Mouse (Mus musculus) kidney, postnatal 10 days (tissue): ENCODE results near the gene Irf3.

Experiments
- DNase-seq: peaks from one replicate; pipeline ENCODE4 v3.0.0; 2021; ENCODE audit warnings: mixed read lengths

Irf3 gene

GRCm38 (mm10) chr7:45008411-45008810, 11.0 kb downstream of the Irf3 start:
- DNase-seq, result no peak

DNA sequence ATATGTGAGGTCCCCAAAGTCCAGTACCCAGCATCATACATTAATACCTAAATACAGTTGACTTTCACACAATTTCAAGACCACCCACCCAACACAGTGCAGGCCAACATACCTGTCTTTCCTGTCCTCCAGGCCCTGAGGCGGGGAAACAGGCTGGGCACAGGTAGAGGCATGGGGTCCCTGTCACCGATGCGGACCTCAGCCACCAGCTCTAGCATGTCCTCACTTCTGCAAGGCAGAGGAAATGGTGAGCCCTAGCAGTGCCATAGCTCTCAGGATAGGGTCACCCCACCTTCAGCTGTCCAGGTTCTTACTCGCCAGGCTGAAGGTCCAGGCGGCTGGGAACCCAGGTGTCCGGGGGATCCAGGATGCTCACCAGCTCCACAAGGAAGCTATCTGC, 14.6 kb downstream of the Irf3 start:
- DNase-seq, result no peak

GRCm38 (mm10) chr7:45012824-45013223, 15.4 kb downstream of the Irf3 start:
- no peak for DNase-seq

DNA sequence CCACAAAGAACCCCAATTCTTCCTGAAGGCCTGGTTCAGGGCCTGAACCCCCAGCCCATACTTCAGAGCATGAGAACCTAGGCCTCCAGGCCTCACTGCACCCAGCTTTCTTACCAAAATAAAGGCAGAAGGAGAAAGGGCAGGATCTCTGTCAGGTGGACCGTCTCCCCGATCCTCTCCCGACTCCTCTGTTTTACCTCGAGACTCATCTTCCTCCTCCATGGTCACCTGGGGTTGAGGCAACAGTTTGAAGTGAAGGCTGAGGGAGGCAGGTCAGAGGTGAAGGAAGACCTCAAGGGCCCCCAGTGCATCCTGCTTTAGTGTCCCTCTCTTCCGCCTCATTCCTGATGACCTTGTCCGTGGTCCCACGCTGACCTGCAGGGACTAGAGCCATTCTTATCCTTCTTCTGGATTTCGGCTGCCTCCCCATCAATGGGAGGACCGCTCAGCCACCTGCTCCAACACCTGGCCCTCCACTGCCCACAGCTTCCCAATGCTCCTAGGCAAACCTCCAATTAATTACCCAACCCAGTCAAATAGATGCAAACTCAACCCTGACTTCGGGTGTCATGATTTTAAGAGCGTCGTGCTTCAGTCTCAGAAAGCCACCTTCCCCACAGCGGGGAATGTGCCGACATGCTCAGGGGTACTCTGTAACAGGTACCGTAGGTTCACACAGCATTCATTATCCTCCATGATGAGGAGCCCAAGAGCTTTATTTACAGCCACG, 16.1 kb downstream of the Irf3 start:
- DNase-seq, result no peak

- no peak for DNase-seq
Measured at GRCm38 (mm10) chr7:45014096-45014451, 16.6 kb downstream of the Irf3 start.

- DNase-seq, result no peak
Measured at GRCm38 (mm10) chr7:45015344-45015956, 18.0 kb downstream of the Irf3 start.

GRCm38 (mm10) chr7:45015957-45016612, 18.6 kb downstream of the Irf3 start, which contains the start of gene Scaf1:
TSS of gene Scaf1 (minus strand) at chr7:45016363.
- peak; percentile 100 for DNase-seq

GRCm38 (mm10) chr7:45016761-45017160, 19.3 kb downstream of the Irf3 start:
- no peak for DNase-seq

DNA sequence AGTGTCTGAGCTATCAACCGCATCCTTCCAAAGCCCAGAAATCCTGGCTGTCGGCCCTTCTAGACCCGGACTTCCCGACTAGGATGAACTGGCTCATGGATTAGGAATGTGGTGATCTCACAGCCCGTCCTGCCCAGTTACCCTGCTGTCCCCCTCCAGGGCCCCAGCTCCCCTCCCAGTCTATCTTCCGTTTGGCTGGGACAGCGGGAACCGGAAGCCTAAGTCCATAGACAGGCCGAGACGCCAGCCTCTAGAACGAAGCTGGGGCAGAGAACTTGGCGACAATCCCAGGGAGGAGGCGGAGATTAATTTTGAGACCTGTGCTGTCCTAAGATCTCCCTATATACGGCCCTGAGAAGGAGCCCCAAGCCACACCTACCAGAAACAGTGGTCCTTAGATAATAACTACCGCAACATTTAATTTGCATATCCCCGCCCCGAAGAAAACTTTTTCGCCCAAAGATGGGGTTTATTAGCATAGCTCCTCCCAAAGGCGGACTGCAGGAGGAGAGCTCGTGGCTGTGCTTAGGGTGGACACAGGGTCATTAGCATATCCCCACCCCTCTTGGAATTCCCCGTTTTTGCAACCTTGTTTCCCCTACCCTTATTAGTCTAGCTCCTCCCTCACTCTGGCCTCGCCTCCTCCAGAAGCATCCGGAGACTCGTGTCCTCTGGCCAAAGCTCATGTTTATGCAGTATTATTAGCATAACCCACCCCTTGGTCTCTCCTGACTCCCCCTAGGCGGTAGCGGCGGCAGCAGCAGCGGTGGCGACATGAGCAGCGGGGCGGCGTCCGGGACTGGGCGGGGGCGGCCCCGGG, 20.0 kb downstream of the Irf3 start, which contains the start of gene Rras:
Rras (plus strand) TSS at position 720 of the 820 bp plus-strand sequence.
- peak; percentile 94 for DNase-seq

GRCm38 (mm10) chr7:45019031-45019571, 21.7 kb downstream of the Irf3 start:
- DNase-seq, result peak; percentile 79

GRCm38 (mm10) chr7:45020225-45020624, 22.8 kb downstream of the Irf3 start:
- no peak for DNase-seq

DNA sequence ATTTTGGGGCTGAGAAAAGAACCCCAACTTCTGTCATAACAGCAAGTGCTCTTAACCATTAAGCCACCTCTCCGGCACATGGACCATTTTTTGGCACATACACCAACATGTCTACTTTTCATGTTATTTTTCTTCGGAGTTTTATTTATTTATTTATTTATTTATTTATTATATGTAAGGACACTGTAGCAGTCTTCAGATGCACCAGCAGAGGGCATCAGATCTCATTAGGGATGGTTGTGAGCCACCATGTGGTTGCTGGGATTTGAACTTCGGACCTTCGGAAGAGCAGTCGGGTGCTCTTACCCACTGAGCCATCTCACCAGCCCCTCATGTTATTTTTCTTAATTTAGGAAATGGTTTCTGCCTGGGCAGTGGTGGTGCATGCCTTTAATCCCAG, 26.3 kb downstream of the Irf3 start:
- DNase-seq, result peak; percentile 48

- DNase-seq, result peak; percentile 16
Measured at GRCm38 (mm10) chr7:45024281-45025248, 27.1 kb downstream of the Irf3 start.

DNA sequence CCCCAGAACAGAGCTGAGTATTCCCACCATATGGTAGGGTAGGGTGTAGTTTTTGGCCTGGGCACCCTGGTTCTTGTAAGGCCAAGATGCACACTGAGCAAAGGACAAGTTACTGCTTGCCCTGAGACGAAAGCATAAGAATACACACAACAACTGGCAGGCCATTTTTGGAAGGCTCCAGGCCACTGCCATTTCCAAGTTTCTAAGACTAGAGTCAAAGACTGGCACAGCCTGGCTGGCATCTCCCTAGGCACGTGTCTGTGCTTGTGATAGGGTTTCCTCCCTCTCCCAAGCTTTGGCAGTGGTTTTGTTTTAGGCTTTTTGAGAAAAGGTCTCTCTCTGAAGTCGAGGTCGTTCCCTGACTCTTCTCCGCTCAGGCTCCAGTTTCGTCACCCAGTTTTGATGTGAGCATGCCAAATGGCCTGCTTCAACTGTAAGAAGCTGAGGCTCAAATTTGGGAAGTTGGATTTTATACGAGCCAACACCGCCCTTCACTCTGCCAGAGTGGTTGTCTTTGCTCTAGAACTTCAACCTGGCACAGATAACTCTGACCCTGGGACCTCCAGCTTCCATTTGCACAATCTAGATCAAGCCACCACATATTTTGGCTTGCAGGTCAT, 28.3 kb downstream of the Irf3 start:
- DNase-seq, result peak; percentile 7

DNA sequence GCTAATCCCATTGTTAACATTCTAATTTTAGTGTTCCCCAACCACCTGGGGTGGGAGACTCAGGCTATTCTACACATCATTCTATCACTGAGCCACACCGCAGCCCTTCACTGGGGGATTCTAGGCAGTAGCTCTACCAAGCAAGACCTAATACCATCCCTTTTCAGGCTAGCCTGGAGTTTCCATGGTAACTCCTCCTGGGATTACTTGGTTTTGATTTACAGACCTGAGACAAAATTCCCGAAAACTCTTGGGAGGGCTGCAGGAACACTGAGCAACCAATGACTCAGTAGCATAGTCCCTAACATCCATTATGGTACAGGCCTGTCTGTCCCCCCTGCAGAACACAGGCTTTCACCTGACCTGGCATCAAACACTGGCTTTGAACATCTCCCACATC, 28.8 kb downstream of the Irf3 start:
- no peak for DNase-seq

GRCm38 (mm10) chr7:45027761-45028160, 30.3 kb downstream of the Irf3 start:
- DNase-seq, result no peak

GRCm38 (mm10) chr7:45028351-45028750, 30.9 kb downstream of the Irf3 start:
- no peak for DNase-seq

DNA sequence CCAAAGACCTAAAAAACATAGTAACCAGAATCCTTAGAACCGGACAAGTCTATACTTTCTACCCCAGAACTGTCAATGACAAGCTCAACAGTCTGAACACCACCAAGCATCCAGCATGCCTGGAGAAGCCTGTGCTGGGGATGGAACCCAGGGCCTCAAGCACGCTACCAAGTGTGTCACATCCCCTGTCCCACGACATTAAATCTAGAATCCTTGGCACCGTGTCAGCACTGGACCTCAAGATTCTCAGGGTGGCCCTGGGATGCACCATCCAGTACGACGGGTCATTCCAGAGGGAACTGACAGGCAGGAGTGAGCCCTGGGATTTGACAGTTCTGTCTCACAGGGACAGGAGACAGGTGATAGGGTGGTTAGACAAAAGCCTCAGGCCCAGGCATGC, 32.5 kb downstream of the Irf3 start:
- DNase-seq, result no peak

DNA sequence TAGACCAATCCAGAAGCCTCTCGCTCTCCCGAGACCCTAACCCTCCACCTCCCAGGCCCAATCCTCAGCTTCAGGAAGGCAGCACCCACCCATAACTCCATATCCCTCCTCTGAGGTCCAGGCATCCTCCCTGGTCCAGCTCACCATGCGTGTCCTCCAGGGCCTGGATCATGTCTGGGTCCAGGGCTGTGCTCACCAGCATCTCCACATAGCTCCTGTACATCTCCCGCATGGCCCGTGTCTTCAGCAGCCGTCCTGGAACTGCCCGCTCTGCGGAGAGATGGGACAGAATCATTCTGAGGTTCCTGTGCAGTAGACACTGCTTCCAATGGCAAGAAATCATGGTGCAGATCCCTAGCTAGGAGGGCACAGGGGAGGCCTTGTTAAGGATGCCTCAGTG, 33.4 kb downstream of the Irf3 start:
- DNase-seq, result no peak

DNA sequence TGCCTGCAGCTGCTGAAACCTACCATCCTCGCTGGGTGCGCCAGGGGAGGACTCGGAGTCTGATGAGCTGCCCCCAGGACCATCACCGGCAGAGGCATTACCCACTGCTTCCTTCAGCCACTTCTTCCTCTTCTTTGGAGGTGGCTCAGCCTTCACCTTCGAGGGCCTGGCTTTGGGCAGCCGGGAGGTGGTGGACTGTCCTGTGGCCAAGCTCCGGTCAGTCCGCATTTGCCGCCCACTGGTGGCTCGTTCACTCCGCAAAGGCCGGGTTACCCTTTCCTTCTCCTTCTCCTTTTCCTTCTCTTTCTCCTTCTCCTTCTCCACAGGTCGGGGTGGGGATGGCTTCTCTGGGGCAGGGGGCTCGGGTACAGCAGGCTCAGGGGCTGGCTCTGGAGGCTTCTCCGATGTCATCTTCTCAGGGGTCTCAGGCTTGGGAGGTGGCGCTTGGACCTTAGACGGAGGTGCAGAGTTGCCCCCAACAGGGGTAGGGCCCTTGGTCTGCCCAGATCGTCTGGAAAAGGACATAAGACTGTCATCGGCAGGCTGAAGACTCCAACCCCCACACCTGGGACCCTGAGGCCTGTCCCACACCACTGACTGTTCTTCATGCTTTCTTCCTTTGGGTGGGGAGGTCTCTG, 36.4 kb downstream of the Irf3 start:
- no peak for DNase-seq

DNA sequence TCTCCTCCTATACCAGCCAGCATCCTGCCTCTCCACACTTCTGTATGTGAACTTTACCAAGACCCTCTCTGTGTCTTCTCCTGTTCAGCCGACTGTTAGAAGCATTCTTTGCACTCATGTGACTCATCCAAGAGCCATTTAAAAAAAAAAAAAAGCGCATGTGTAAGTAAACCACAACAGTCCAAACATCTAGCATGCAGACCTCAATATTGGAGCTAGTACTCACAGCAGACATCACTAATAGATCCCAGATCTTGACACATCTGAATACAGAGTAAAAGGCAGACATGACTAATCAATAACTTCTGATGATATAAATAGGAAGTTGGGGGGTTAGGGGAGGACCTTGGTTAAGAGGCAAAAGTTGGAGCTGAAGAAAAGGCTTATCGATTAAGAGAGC, 38.2 kb downstream of the Irf3 start:
- no peak for DNase-seq
